Mouse (Mus musculus) gastrocnemius, postnatal 36 days (tissue): ENCODE results near the gene Homer3. TPM values are rescaled to one million over a fixed set of nuclear protein-coding genes. Genes with fewer than 3 reads are reported as not detected.

Experiments
- DNase-seq, 2 experiments: peaks; one replicate each; pipeline ENCODE4 v3.0.0; 2022
- intact Hi-C: fragments of 180-260 bp; cut with DNase I; formaldehyde crosslinking; loops from one replicate; pipeline ENCODE4 v1.15.1; 2025
- total RNA-seq, 2 experiments: library from RNA; stranded (reverse); gene quantifications; 2 replicates each; pipeline ENCODE4 v1.2.3; 2021

Homer3 gene
- total RNA-seq, 2 experiments from 2014 or later, result 3.0 to 4.7 TPM

DNA sequence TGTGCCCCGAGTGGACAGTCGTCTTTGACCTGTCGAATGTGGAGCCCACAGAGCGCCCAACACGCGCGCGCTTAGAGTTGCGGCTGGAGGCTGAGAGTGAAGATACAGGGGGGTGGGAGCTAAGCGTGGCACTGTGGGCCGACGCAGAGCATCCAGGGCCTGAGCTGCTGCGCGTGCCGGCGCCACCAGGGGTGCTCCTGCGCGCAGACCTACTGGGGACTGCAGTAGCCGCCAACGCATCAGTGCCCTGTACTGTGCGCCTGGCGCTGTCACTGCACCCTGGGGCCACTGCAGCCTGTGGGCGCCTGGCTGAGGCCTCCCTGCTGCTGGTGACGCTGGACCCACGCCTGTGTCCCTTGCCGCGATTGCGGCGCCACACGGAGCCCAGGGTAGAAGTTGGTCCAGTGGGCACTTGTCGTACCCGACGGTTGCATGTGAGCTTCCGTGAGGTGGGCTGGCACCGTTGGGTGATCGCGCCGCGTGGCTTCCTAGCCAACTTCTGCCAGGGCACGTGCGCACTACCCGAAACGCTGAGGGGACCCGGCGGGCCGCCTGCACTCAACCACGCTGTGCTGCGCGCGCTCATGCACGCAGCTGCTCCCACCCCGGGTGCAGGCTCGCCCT, 48.2 kb downstream of the Homer3 start:
- intact Hi-C loops, result no loop called here
- DNase-seq, result no peak

DNA sequence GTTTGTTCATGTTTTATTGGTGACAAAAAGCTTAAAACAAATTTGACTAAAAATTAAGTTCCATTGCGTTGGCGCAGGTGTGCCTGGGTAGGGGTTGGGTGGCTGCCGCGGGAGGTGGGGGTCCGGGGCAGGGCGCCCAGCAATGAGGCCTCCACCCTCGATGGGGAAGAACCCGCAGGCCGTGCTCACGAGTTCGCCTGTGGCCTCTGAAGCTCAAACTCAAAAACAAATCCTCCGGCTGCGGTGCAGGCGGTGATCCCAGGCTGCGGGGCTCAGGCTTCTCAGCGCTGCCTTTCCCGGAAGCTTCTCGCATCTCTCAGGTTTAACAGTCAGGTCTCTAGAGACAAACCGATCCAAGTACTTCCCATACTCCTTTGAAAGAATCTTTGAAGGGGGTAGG, 48.9 kb downstream of the Homer3 start:
- intact Hi-C loops, result no loop called here

DNA sequence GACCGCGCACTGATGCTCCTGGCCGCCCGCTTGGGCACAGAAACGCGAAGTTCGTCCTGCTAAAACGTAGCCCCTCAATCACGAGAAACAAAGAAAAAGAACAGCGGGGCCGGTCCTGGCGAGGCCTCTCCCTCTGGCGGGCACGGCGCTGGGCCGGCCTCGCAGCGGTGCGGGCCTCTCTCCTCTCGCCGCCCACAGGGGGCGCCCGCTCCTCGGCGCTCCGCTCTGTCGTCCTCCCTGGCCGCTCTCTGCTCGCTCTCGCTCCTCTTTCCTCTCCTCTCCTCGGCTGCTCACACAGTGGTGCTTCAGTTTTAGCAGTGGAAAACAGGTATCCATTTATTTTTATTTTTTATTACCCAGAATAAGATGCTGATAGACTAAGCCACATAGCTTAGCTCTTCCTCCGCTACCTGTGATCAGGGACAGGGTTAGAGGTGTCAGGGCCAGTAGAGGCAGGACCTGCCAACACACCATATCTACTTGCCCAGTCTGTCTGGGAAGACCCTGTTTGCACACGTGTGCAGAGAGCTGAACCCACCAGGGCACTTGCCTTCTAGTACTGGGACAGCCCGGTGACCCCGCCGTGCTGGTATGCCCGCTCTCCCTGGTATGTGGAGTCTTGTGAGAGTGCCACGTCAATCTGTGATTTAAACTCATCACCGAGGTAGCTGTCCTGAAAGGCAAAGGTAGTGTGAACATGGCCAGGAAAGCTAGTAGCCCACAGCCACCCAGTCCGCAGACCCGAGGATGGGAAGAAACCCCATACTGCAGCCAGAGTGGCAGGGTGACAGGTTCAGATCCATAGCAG, 49.6 kb downstream of the Homer3 start:
- peak in 1 of 2 experiments; percentile 56 for DNase-seq
- intact Hi-C loops, result no loop called here

More for the DNA sequence above, 48.9 kb downstream of the Homer3 start:
- DNase-seq, result no peak

DNA sequence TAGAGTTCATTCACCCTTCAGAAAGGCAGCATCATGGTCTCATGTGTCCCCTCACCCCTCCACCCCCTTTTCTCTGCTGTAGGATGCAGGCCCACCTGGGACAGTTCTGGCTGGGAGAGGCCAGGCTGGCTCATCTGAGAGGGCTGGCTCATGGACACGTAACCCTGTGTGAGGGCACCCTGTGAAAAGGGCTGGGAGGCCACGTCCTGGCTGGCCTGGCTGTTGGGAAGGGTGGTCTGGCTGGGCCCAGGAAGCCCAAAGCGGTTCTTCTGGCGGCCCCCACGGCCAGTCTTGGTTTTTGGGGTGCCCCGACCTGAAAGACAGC, 50.2 kb downstream of the Homer3 start:
- no peak for DNase-seq
- intact Hi-C loops, result no loop called here

DNA sequence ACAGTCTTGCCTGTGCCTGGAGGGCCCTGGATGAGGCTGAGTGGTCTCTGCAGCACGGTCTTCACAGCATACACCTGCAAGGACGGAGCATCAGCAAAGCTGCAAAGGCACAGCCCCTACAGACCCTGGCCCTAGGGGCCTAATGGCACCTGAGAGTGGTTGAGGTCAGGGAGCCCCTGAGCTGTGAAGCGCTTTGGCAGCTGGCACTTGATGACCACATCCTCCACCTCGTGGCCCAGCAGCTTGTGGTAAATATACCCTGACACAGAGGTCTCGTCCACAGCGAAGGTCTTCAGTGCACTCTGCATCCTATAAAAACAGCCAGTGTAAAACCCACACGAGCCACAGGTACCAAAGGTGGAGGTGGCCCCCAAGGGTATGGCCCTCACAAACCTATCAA, 56.3 kb downstream of the Homer3 start:
- no peak for DNase-seq
- intact Hi-C loops, result no loop called here

DNA sequence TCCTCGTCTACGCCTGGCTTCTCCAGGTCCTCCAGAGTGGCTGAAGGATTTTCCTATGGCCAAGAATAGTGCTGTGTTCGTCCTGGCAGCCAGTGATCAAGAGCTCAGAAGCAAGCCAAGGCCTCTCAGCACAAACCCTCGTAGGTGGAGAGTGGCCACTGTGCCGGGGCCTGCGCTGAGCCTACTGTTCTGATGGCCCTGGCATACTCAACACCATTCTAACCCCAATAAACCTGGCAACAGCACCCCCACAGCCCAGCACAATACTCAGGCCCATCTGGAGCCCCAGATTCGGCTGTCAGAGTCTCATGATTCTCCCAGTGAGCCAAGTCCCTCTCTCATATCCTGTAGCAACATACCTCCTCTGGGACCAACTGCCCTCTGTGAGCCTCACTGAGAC, 58.0 kb downstream of the Homer3 start:
- intact Hi-C loops, result no loop called here

DNA sequence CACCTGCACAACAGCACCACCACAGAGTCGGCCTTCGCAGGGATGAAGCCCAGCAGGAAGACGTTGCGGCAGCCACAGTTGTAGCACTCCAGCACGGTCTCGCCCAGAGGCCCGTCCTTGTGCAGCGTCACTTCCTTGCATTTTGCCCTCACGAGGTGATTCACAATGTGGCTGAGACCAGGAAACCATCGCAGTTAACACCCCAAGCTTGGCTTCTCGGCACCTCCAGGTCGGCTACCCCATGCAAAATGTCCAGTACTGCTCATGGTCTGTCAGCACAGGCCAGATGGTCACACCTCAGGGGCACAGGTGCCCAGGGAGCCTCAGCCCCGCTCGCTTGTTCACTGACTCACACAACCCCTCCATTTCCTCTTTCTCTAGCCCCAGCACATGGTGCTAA, 59.4 kb downstream of the Homer3 start:
- no peak for DNase-seq
- intact Hi-C loops, result no loop called here

More for the DNA sequence above, 58.0 kb downstream of the Homer3 start:
- no peak for DNase-seq

DNA sequence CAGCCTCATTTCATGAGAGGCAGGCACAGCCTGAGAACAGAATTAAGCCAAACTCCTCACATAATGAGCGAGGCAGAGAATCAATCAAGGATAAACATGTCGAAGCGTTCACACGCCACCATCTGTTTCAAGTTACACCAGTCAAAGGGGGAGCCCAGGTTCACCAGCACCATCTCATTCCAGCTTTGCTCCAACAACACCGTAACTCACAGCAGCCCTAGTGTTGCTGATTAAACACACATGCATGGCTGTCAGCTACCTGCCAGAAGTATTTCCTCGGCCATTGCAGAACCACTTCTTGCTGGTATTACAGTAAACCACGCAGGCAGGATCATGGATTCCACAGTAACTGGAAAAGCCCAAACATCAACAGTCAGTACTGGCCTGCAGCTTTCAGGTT, 60.4 kb downstream of the Homer3 start:
- no peak for DNase-seq
- intact Hi-C loops, result no loop called here

DNA sequence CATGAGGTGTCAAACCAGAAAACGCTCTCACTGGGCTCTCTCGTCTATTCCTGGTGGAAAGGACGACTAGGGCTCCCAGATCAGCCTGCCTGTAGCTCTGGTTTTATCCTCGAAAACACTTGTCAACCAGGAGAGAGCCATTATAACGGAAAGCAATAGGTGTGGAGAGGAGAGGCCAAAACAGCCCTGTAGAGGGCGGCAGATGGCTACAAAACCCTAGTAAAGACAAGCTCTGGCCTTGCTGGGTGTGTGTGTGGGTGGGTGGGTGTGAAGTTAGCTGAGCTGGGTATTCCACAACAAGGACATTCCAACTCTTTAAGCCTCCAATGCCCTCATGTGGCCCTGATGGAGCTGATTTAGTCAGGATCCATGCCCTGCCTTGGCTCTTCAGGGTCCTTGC, 61.1 kb downstream of the Homer3 start:
- intact Hi-C loops, result no loop called here
- no peak for DNase-seq

Other genes starting within 250 kb of the Homer3 start
- 10 to 100 TPM; 24.2 to 25.8 TPM for gene Mau2, start 240.1 kb upstream of the Homer3 start, total RNA-seq
- gene Sugp1, start 240.0 kb upstream of the Homer3 start, total RNA-seq, result 10 to 100 TPM; 14.6 to 17.7 TPM
- under 1 TPM in 1 of 2 experiments, not detected in 1; 0.48 TPM for gene Tm6sf2, start 209.9 kb upstream of the Homer3 start, total RNA-seq
- gene Hapln4, start 199.4 kb upstream of the Homer3 start, total RNA-seq, result under 1 TPM in 1 of 2 experiments, not detected in 1; 0.15 TPM
- not detected for gene Ncan, start 162.0 kb upstream of the Homer3 start, total RNA-seq
- 1 to 10 TPM; 4.3 to 4.6 TPM for gene Nr2c2ap, start 151.5 kb upstream of the Homer3 start, total RNA-seq
- gene Rfxank, start 143.7 kb upstream of the Homer3 start, total RNA-seq, result 1 to 10 TPM; 6.2 to 9.3 TPM
- 10 to 100 TPM; 14.2 to 16.3 TPM for gene Borcs8, start 143.3 kb upstream of the Homer3 start, total RNA-seq
- under 1 TPM; 0.28 to 0.32 TPM for gene Mef2b, start 143.1 kb upstream of the Homer3 start, total RNA-seq
- 10 to 100 TPM; 75.3 to 75.9 TPM for gene Tmem161a, start 110.5 kb upstream of the Homer3 start, total RNA-seq
- 10 to 100 TPM; 28.0 to 40.6 TPM for gene Slc25a42, start 70.5 kb upstream of the Homer3 start, total RNA-seq
- gene Sugp2, start 48.6 kb upstream of the Homer3 start, total RNA-seq, result 10 to 100 TPM; 34.8 to 46.2 TPM
- 1 to 10 TPM; 6.8 to 7.3 TPM for gene Armc6, start 48.4 kb upstream of the Homer3 start, total RNA-seq
- 10 to 100 TPM; 28.8 to 33.0 TPM for gene Ddx49, start 19.7 kb downstream of the Homer3 start, total RNA-seq
- gene Cope, start 19.7 kb downstream of the Homer3 start, total RNA-seq, result 100 to 1,000 TPM; 115 TPM
- gene Cers1, start 32.9 kb downstream of the Homer3 start, total RNA-seq, result 10 to 100 TPM; 14.1 to 19.1 TPM
- 1 to 10 TPM in 1 of 2 experiments, under 1 TPM in 1; 0.52 to 3.9 TPM for gene Gdf1, start 47.0 kb downstream of the Homer3 start, total RNA-seq
- 10 to 100 TPM; 27.0 to 27.6 TPM for gene Upf1, start 70.5 kb downstream of the Homer3 start, total RNA-seq
- gene Comp, start 90.7 kb downstream of the Homer3 start, total RNA-seq, result 1 to 10 TPM; 8.9 to 9.9 TPM
- 1 to 10 TPM; 5.3 to 7.5 TPM for gene Crtc1, start 156.8 kb downstream of the Homer3 start, total RNA-seq
- 1 to 10 TPM; 6.8 to 7.5 TPM for gene Klhl26, start 194.1 kb downstream of the Homer3 start, total RNA-seq
- gene Tmem59l, start 204.5 kb downstream of the Homer3 start, total RNA-seq, result not detected
- 1 to 10 TPM; 3.4 to 3.8 TPM for gene Crlf1, start 210.3 kb downstream of the Homer3 start, total RNA-seq
- 100 to 1,000 TPM; 126 to 128 TPM for gene Rex1bd, start 223.9 kb downstream of the Homer3 start, total RNA-seq
- 100 to 1,000 TPM; 787 to 802 TPM for gene Uba52, start 228.0 kb downstream of the Homer3 start, total RNA-seq
- 100 to 1,000 TPM in 1 of 2 experiments, 10 to 100 TPM in 1; 99.3 to 107 TPM for gene Fkbp8, start 244.9 kb downstream of the Homer3 start, total RNA-seq
- 10 to 100 TPM; 67.7 to 74.7 TPM for gene Kxd1, start 245.1 kb downstream of the Homer3 start, total RNA-seq